Mouse (Mus musculus): Measurements from ENCODE around the gene Ehbp1l1. TPM values are rescaled to one million over a fixed set of nuclear protein-coding genes. Genes with fewer than 3 reads are reported as not detected.

The Ehbp1l1 gene
- 10 to 100 TPM; 24.6 to 27.3 TPM for total RNA-seq (2021)

- DNase-seq (ENCODE audit: low spot score in 2 of 2): no peak
- intact Hi-C loops (cut with DNase I): no loop called here
These were observed at the start of gene Ehbp1l1 for GRCm38 (mm10) chr19:5725767-5726515. Gene Ehbp1l1 (minus strand): TSS chr19:5726317.

- intact Hi-C loops (cut with DNase I): loop anchor here (2.0 kb wide), 1 partner anchor 42 kb away; the partner anchor contains the start of gene Fam89b
- peak; percentile 89 to 93 for DNase-seq (ENCODE audit: low spot score in 2 of 2)
These were observed 45.1 kb upstream of the Ehbp1l1 start, which contains the start of gene Scyl1 for GRCm38 (mm10) chr19:5770925-5771860. Gene Scyl1 (minus strand): TSS chr19:5771419.

GRCm38 (mm10) chr19:5770311-5770710 lies 44.2 kb upstream of the Ehbp1l1 start:
- intact Hi-C loops (cut with DNase I): loop anchor here (2.0 kb wide), 1 partner anchor 42 kb away; the partner anchor contains the start of gene Fam89b
- DNase-seq (ENCODE audit: low spot score in 2 of 2): no peak

GRCm38 (mm10) chr19:5767271-5767670 lies 41.2 kb upstream of the Ehbp1l1 start:
- no peak for DNase-seq (ENCODE audit: low spot score in 2 of 2)
- intact Hi-C loops (cut with DNase I): no loop called here

GRCm38 (mm10) chr19:5763163-5763562 lies 37.0 kb upstream of the Ehbp1l1 start:
- DNase-seq (ENCODE audit: low spot score in 2 of 2): no peak
- intact Hi-C loops (cut with DNase I): no loop called here

GRCm38 (mm10) chr19:5758878-5759403 lies 32.8 kb upstream of the Ehbp1l1 start:
- DNase-seq (ENCODE audit: low spot score in 2 of 2): no peak
- intact Hi-C loops (cut with DNase I): no loop called here

GRCm38 (mm10) chr19:5756991-5757636 lies 31.0 kb upstream of the Ehbp1l1 start:
- DNase-seq (ENCODE audit: low spot score in 2 of 2): no peak
- intact Hi-C loops (cut with DNase I): no loop called here

GRCm38 (mm10) chr19:5756321-5756985 lies 30.3 kb upstream of the Ehbp1l1 start:
- intact Hi-C loops (cut with DNase I): no loop called here
- peak; percentile 81 to 97 for DNase-seq (ENCODE audit: low spot score in 2 of 2)

GRCm38 (mm10) chr19:5751742-5752141 lies 25.6 kb upstream of the Ehbp1l1 start:
- DNase-seq (ENCODE audit: low spot score in 2 of 2): no peak
- intact Hi-C loops (cut with DNase I): no loop called here

- DNase-seq (ENCODE audit: low spot score in 2 of 2): no peak
- intact Hi-C loops (cut with DNase I): no loop called here
These were observed 24.8 kb upstream of the Ehbp1l1 start for GRCm38 (mm10) chr19:5750951-5751350.

GRCm38 (mm10) chr19:5749476-5749875 lies 23.4 kb upstream of the Ehbp1l1 start:
- DNase-seq (ENCODE audit: low spot score in 2 of 2): peak in 1 of 2 experiments; percentile 65
- intact Hi-C loops (cut with DNase I): no loop called here

GRCm38 (mm10) chr19:5746907-5747363 lies 20.8 kb upstream of the Ehbp1l1 start:
- intact Hi-C loops (cut with DNase I): no loop called here
- DNase-seq (ENCODE audit: low spot score in 2 of 2): no peak

- intact Hi-C loops (cut with DNase I): no loop called here
- DNase-seq (ENCODE audit: low spot score in 2 of 2): no peak
These were observed 19.9 kb upstream of the Ehbp1l1 start for GRCm38 (mm10) chr19:5745756-5746710.

- DNase-seq (ENCODE audit: low spot score in 2 of 2): no peak
- intact Hi-C loops (cut with DNase I): no loop called here
These were observed 17.5 kb upstream of the Ehbp1l1 start for GRCm38 (mm10) chr19:5743576-5743975.

GRCm38 (mm10) chr19:5742241-5742641 lies 16.1 kb upstream of the Ehbp1l1 start:
- intact Hi-C loops (cut with DNase I): no loop called here
- no peak for DNase-seq (ENCODE audit: low spot score in 2 of 2)

- intact Hi-C loops (cut with DNase I): no loop called here
- DNase-seq (ENCODE audit: low spot score in 2 of 2): peak; percentile 62 to 66
These were observed 15.6 kb upstream of the Ehbp1l1 start for GRCm38 (mm10) chr19:5741641-5742240.
